Mouse (Mus musculus): ENCODE results near the gene S100a5.

DNA sequence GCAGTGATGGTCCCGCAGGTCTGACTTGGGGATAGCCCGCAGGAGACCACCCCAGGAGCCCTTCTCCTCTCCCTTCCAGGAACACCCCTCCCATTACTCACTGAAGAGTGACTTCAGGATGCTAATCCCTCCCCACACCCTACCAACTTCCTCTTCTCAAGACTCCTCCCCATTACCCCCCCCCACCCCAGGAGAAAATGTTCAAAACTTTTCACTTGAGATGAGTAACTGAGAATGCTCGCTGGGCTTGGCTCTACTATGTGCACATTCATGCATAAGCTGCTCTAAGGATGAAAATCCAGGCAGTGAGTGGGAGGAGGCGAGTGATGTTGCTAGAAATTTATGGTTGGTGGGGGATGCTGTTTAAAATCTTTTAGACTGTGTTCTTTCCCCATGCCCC lies 3.7 kb downstream of the S100a5 start:
- TF ChIP-seq MYOG (IDR thresholded peaks at IDR 0.05; ENCODE audit: control insufficient read depth, extremely low read depth, insufficient read length) (no peak), USF1 (IDR thresholded peaks at IDR 0.05; ENCODE audit: low read depth) (no peak), CTCF (IDR thresholded peaks at IDR 0.05; ENCODE audit: control insufficient read depth, insufficient read depth, insufficient read length) (no peak), MAX (IDR thresholded peaks at IDR 0.05) (no peak), MYOD1 (IDR thresholded peaks at IDR 0.05; ENCODE audit: control insufficient read depth, insufficient read length, low read depth) (no peak), FOSL1 (IDR thresholded peaks at IDR 0.05; ENCODE audit: insufficient read depth, low read length, poor library complexity, severe bottlenecking) (no peak), CEBPB (IDR thresholded peaks at IDR 0.05; ENCODE audit: low read depth) (no peak)
